Mouse (Mus musculus): ENCODE data around the gene Ccser2.
"Not testable (repeated sequence)": the region's sequence is repeated elsewhere in the genome, so short reads cannot be mapped to it uniquely, and the experiment has no call there.

GRCm38 (mm10) chr14:37000780-37001179 is 32.2 kb upstream of the Ccser2 start:
- not testable (repeated sequence) for TF ChIP-seq POLR2A (IDR thresholded peaks at IDR 0.05; ENCODE audit: low read depth, low read length); CTCF (IDR thresholded peaks at IDR 0.05; ENCODE audit: extremely low read depth, insufficient read length, insufficient replicate concordance, low read depth, low read length)
